Mouse (Mus musculus) heart, adult 2 months (tissue): ENCODE measurements around the gene Gclc. TPM values are rescaled to one million over a fixed set of nuclear protein-coding genes. Genes with fewer than 3 reads are reported as not detected.
A peak's percentile ranks its signal among the peaks of the same experiment; 100 is the strongest.

Source experiments
- DNase-seq, 2 experiments: peaks; one replicate each; pipeline ENCODE4 v3.0.0; 2021
- H3K27ac ChIP-seq: fragments of 200-600 bp; 2 replicates; pipeline ENCODE4 v1.8.1; 2022
- H3K27me3 ChIP-seq: fragments of 200-500 bp; 2 replicates; pipeline ENCODE4 v1.6.1; 2012; ENCODE audit warnings: mild to moderate bottlenecking, low read length, inconsistent platforms, mixed read lengths; ENCODE audit not compliant: control insufficient read depth, insufficient read depth
- H3K36me3 ChIP-seq: fragments of 200-500 bp; 2 replicates; pipeline ENCODE4 v1.6.1; 2012; ENCODE audit warnings: low read length, inconsistent platforms; ENCODE audit not compliant: control insufficient read depth, insufficient read depth
- H3K4me1 ChIP-seq: fragments of 200-500 bp; 2 replicates; pipeline ENCODE4 v1.6.1; 2011; ENCODE audit warnings: low read length; ENCODE audit not compliant: control insufficient read depth, insufficient read depth
- H3K4me3 ChIP-seq: fragments of 200-600 bp; 2 replicates; pipeline ENCODE4 v1.8.1; 2022
- H3K79me2 ChIP-seq: fragments of 200-500 bp; replicated peaks from 2 replicates; pipeline ENCODE4 v1.6.1; 2012; ENCODE audit warnings: mild to moderate bottlenecking, inconsistent platforms, low read length, moderate library complexity, mixed read lengths; ENCODE audit not compliant: control insufficient read depth, insufficient read depth
- H3K9ac ChIP-seq: fragments of 200-500 bp; 2 replicates; pipeline ENCODE4 v1.6.1; 2012; ENCODE audit warnings: low read depth, mild to moderate bottlenecking, control low read depth, inconsistent platforms, low read length, mixed read lengths
- CTCF ChIP-seq: fragments of 200-600 bp; IDR thresholded peaks from 2 replicates; pipeline ENCODE4 v1.8.1; 2022; ENCODE audit warnings: antibody characterized with exemption, mild to moderate bottlenecking, moderate library complexity
- EP300 ChIP-seq: fragments of 200-500 bp; IDR thresholded peaks from 2 replicates; pipeline ENCODE4 v1.6.1; 2011; ENCODE audit warnings: low read depth, low read length, control low read depth; ENCODE audit not compliant: insufficient read depth
- POLR2A ChIP-seq: fragments of 200-500 bp; IDR thresholded peaks from 2 replicates; pipeline ENCODE4 v1.6.1; 2011; ENCODE audit warnings: mild to moderate bottlenecking, low read depth, low read length, control low read depth; ENCODE audit not compliant: insufficient read depth
- WGBS: fragments of 180-500 bp; shearing (Covaris S2); methylation state at CpG from one replicate; pipeline ENCODE4 v1.1.7; 2018; 5-methylcytosine and 5-hydroxymethylcytosine counted together
- intact Hi-C: fragments of 180-260 bp; cut with DNase I; formaldehyde crosslinking; loops from one replicate; pipeline ENCODE4 v1.15.1; 2025
- polyA plus RNA-seq: library from polyadenylated mRNA; depleted of rRNA; stranded (reverse); fragments of >200 nt; gene quantifications from 2 replicates; pipeline ENCODE4 v1.2.3, GENCODE M21; 2012
- total RNA-seq, 2 experiments: library from RNA; stranded (reverse); gene quantifications; 2 replicates each; pipeline ENCODE4 v1.2.3; 2021

The Gclc gene
- total and polyA plus RNA-seq, 3 experiments, result 6.6 to 12.0 (median 10.6) TPM

- no peaks in the 10 kb centered on the region for H3K27me3 ChIP-seq
- H3K4me3 ChIP-seq, result no peak overlapping the region
- TF ChIP-seq EP300 (no peak), POLR2A (no peak), CTCF (no peak)
- WGBS, result 57% methylated on average over 4 of the region's 4 CpGs
- no peaks in the 10 kb centered on the region for H3K36me3 ChIP-seq
- H3K27ac ChIP-seq, result no peak overlapping the region
- H3K4me1 ChIP-seq, result no peaks in the 10 kb centered on the region
- no peak overlapping the region for H3K9ac ChIP-seq
- intact Hi-C loops, result no loop called here
- DNase-seq, result no peak
- no peaks in the 10 kb centered on the region for H3K79me2 ChIP-seq
Observed at GRCm38 (mm10) chr9:77782201-77782600, 27.9 kb downstream of the Gclc start.

GRCm38 (mm10) chr9:77783006-77783405, 28.7 kb downstream of the Gclc start:
- Histone ChIP-seq H3K36me3 (no peaks in the 10 kb centered on the region; the same call in 1 of the 2 replicates), H3K27me3 (no peaks in the 10 kb centered on the region), H3K4me1 (no peaks in the 10 kb centered on the region), H3K4me3 (no peak overlapping the region), H3K9ac (no peak overlapping the region), H3K79me2 (no peaks in the 10 kb centered on the region), H3K27ac (no peak overlapping the region)
- WGBS, result 93% methylated on average over 13 of the region's 13 CpGs
- TF ChIP-seq POLR2A (no peak), CTCF (no peak)
- intact Hi-C loops, result no loop called here
- DNase-seq, result no peak

GRCm38 (mm10) chr9:77785466-77785865, 31.1 kb downstream of the Gclc start:
- no peaks in the 10 kb centered on the region for H3K79me2 ChIP-seq
- no peaks in the 10 kb centered on the region; the same call in 1 of the 2 replicates for H3K36me3 ChIP-seq
- no peaks in the 10 kb centered on the region for H3K27me3 ChIP-seq
- no peak overlapping the region for H3K9ac ChIP-seq
- H3K4me1 ChIP-seq, result no peaks in the 10 kb centered on the region
- H3K27ac ChIP-seq, result no peak overlapping the region
- 88% methylated on average over 8 of the region's 8 CpGs for WGBS
- no peak for TF ChIP-seq POLR2A
- DNase-seq, result no peak
- intact Hi-C loops, result no loop called here
- no peak overlapping the region for H3K4me3 ChIP-seq

GRCm38 (mm10) chr9:77787936-77788335, 33.6 kb downstream of the Gclc start:
- no peak overlapping the region for H3K4me3 ChIP-seq
- no peak for DNase-seq
- intact Hi-C loops, result no loop called here
- TF ChIP-seq EP300 (no peak), CTCF (no peak), POLR2A (no peak)
- no peaks in the 10 kb centered on the region; the same call in 1 of the 2 replicates for H3K36me3 ChIP-seq
- H3K27ac ChIP-seq, result no peak overlapping the region
- no peak overlapping the region for H3K9ac ChIP-seq
- 90% methylated on average over 7 of the region's 7 CpGs for WGBS
- H3K4me1 ChIP-seq, result no peaks in the 10 kb centered on the region
- no peaks in the 10 kb centered on the region for H3K27me3 ChIP-seq
- H3K79me2 ChIP-seq, result no peaks in the 10 kb centered on the region

GRCm38 (mm10) chr9:77789615-77790348, 35.4 kb downstream of the Gclc start:
- H3K9ac ChIP-seq, result no peak overlapping the region
- H3K79me2 ChIP-seq, result no peaks in the 10 kb centered on the region
- H3K4me3 ChIP-seq, result no peak overlapping the region
- intact Hi-C loops, result no loop called here
- H3K4me1 ChIP-seq, result no peaks in the 10 kb centered on the region
- DNase-seq, result peak; percentile 30 to 38
- no peak overlapping the region for H3K27ac ChIP-seq
- TF ChIP-seq CTCF (no peak), POLR2A (no peak), EP300 (no peak)
- no peaks in the 10 kb centered on the region for H3K27me3 ChIP-seq
- WGBS, result 59% methylated on average over 12 of the region's 12 CpGs
- H3K36me3 ChIP-seq, result no peaks in the 10 kb centered on the region; the same call in 1 of the 2 replicates

GRCm38 (mm10) chr9:77793838-77794237, 39.5 kb downstream of the Gclc start:
- H3K27me3 ChIP-seq, result no peaks in the 10 kb centered on the region
- H3K79me2 ChIP-seq, result no peaks in the 10 kb centered on the region
- no peaks in the 10 kb centered on the region for H3K36me3 ChIP-seq
- TF ChIP-seq CTCF (no peak), EP300 (no peak), POLR2A (no peak)
- intact Hi-C loops, result no loop called here
- H3K9ac ChIP-seq, result no peak overlapping the region
- no peak overlapping the region for H3K4me3 ChIP-seq
- H3K27ac ChIP-seq, result no peak overlapping the region
- H3K4me1 ChIP-seq, result no peaks in the 10 kb centered on the region
- DNase-seq, result no peak
- 72% methylated on average over 3 of the region's 3 CpGs for WGBS
